Mouse (Mus musculus): ENCODE data around the gene Hist1h2an.

Hist1h2an gene

DNA sequence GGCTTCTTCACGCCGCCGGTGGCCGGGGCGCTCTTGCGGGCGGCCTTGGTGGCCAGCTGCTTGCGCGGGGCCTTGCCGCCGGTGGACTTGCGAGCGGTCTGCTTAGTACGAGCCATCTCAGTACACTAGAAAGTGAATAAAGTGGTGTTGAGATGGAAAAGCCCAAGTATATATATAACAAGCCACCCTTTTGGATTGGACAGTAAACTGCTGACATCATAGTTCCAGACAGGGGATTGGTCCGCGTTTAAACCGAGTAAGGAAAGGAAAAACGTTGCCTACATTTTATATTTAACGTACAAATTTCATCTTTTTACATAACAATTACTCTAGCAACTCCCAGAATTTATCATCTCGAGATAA, 3.8 kb downstream of the Hist1h2an start, which contains the start of gene Hist1h3i:
Hist1h3i (minus strand) TSS at position 116 of the 363 bp plus-strand sequence.
- DNase-seq (ENCODE audit: low read depth, low spot score) = peak; percentile 94

DNA sequence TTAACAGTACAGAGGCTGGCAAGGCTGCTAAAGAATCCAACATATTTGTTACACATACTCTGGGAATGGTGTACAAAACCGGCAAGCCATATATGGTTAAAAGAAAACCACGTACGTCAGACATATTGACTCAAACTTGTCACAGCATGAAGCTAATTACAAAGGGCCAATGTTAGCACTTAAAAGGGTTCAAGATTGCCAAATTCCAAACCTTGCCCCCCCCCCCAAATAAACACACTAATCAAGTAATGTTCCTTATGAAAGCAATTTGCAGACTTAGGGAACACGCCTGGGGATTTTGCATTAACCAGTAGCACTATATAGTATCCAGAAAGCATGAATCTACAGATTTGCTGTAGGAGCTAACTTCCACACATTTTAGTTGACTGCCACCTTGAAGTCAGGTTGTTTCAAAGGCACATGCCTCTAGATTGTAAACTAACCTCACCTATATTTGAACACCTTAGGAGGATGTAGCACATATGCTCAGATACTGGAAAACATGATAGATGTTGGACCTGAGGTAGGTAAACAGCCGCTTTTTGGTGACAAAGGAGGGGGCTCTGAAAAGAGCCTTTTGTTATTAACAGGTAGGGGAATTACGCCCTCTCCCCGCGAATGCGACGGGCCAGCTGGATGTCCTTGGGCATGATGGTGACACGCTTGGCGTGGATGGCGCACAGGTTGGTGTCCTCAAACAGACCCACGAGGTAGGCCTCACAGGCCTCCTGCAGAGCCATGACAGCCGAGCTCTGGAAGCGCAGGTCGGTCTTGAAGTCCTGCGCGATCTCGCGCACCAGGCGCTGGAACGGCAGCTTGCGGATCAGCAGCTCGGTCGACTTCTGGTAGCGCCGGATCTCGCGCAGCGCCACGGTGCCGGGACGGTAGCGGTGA, 4.4 kb downstream of the Hist1h2an start:
- DNase-seq (ENCODE audit: low read depth, low spot score) = peak; percentile 86

DNA sequence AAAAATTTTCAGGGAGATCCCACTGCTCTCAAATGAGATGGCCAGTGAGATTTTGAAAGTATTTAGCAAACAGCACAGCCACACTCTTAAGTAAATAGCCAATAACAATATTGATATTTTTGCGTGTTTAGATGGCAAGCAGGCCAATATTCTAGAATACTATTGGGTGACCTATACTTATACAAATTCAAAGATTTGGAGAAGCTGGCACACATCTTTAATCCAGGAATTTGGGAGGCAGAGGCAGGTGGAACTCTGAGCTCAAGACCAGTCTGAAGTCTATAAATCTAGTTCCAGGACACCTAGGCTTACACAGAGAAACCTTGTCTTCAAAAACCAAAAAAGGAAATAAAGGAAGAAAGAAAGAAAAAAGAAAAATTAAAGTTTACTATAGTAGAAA, 5.4 kb downstream of the Hist1h2an start:
- no peak for DNase-seq (ENCODE audit: low read depth, low spot score)

DNA sequence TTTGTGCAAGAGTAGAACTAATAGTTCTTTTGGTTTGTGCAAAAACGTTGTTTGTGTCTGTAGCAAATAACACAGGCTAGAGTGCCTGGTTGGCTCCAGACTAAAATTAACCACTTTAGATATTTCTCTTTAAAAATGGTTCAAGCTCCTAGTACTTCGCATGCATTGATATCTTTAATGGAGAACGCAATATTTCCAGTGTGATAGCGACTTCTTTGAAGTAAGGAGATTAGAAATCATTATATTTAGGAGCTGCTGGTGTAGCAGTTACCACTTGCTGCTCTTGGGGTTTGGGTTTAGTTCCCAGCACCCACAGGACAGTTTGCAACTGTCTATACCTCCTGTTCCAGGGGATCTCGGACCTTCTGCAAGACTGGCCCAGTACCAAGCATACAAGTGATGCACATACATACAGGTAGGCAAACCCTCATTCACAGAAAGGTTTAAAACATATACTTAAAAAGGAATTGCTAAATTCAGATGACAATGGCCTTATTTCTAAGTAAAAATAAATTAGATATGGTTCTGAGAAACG, 5.9 kb downstream of the Hist1h2an start:
- peak; percentile 44 for DNase-seq (ENCODE audit: low read depth, low spot score)

DNA sequence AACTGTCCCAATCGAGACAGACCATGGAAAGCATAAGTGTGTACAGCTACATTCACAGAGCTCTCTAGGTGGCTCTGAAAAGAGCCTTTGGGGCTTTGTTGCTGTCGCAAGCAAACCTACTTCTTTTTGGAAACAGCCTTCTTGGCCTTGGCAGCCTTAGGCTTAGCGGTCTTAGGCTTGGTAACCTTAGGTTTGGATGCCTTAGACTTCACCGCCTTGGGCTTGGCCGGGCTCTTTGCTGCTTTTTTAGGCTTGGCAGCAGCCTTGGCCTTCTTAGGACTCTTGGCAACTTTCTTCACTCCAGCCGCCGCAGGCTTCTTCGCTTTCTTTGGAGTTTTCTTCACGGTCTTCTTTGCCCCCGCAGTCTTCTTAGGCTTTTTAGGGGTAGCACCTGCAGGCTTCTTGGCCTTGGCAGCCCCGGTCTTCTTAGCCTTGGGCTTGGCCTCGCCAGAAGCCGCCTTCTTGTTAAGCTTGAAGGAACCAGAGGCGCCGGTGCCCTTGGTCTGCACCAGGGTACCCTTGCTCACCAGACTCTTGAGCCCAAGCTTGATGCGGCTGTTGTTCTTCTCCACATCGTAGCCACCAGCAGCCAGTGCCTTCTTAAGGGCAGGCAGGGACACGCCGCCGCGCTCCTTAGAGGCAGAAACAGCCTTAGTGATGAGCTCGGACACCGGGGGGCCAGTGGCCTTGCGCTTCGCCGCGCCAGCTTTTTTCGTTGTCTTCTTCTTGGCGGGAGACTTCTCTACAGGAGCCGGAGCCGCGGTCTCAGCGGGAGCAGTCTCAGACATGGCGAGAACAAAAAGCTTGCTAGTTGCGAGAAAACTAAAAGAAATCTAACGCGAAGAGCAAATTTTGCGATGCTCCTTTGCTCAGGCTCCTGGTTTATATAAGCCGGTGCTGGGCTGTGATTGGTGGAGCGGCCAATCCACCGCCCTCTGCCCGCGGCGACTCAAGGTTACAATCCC, 7.0 kb downstream of the Hist1h2an start, which contains the start of gene Hist1h1b:
Hist1h1b (minus strand) TSS at position 859 of the 965 bp plus-strand sequence.
- DNase-seq (ENCODE audit: low read depth, low spot score) = peak; percentile 91

DNA sequence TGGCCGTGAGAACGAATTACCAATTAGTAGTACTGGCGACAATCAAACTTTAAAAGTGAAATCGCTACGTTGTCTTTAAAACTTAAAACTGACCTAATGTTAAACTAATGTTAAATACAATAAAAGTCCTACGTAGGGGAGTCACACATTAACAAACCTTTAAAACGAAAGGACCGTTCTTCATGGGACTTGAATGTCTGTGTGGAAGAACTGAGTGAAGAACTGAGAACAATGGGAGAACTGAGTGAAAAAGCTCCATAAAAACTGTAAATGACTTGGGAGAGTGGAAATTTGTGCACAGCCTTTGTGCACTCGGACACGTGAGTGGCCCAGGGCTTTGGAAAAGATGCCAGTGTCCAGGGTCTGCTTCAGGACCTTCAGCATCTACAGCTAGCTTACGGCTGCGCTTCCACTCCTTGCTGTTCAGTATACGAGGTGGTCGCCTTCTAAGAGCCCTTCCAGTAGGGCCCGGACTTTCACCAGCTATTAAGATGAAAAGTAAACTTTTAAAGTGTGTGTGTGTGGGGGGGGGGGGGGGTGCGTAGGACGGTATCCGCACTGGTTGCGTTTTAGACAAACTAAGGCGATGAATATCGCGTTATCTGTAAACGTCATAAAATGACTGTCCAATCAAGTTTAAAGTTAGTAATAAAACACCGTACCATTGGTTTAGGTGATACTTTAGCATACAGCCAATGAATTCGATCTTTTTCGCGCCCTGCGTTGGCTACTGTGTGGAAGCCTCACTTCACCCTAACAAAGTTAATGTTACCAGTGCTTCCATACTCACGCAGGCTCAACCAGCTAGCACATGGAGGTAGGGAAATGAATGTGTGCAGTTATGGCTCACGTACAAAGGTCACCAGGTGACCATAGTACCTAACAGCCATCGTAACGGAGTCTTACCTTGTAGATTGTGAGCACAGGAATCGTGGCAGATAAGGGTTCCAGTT, 7.9 kb downstream of the Hist1h2an start:
- peak; percentile 94 for DNase-seq (ENCODE audit: low read depth, low spot score)

DNA sequence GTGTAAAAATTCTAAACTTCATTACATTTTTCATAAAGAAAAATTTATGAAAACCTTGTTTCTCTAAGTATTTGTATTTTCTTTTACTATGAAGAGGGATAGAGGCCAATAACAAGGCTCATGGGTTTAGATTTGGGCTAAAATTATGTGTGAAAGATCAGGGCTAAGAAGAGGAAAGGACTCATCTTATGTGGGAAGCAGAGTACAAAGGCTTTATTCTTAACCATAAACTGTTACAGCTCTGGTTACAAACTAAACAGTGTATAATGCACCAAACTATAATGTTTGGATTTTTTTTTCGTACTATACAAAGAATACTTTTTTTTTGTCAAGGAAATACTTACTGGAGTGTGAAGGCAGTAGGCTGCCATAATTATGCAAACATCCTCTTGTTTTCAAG, 31.3 kb downstream of the Hist1h2an start:
- no peak for DNase-seq (ENCODE audit: low read depth, low spot score)

DNA sequence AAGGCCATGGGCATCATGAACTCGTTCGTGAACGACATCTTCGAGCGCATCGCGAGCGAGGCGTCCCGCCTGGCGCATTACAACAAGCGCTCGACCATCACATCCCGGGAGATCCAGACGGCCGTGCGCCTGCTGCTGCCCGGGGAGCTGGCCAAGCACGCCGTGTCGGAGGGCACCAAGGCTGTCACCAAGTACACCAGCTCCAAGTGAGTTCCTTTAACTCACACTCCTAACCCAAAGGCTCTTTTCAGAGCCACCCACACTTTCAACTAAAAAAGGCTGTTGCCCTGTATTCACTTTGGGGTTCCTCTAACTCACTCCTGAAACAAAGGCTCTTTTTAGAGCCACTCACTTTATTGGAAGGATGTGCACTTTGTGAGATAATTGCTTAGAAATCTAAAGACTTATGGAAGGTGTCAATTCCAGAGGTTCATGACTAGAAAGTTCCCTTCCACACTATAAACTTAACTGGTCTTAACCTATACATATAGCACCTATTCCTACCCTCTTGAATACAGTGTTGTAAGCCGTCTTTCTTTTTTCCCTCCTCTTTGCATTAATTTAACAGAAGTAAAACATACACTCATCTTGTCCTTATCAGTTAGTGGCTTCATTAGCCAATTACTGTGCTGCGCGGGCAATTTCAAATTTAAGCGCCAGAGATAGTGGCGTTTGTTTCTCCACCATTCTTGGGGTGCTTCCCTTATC, 32.6 kb downstream of the Hist1h2an start:
- peak; percentile 76 for DNase-seq (ENCODE audit: low read depth, low spot score)

DNA sequence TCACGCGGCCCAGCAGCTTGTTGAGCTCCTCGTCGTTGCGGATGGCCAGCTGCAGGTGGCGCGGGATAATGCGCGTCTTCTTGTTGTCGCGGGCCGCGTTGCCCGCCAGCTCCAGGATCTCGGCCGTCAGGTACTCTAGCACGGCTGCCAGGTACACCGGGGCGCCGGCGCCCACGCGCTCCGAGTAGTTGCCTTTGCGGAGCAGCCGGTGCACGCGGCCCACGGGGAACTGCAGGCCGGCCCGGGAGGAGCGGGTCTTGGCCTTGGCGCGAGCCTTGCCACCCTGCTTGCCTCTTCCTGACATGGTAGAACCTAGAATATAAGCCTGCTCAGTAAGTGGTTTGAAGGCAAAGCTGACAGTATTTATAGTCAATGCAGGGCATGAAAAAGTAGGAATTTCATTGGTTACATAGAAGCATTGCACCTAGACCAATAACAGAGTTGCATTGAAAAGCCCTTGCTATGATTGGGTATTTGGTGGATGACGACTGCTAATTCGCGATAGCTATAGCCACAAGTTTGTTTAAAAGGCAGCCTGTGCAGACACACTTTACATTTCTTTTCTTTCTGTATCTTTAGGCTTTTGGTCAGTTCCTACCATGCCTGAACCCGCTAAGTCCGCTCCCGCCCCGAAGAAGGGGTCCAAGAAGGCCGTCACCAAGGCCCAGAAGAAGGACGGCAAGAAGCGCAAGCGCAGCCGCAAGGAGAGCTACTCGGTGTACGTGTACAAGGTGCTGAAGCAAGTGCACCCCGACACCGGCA, 33.3 kb downstream of the Hist1h2an start, which contains the start of the genes Hist1h2ak and Hist1h2bn:
Hist1h2ak (minus strand) TSS at position 304 of the 762 bp plus-strand sequence.
Hist1h2bn (plus strand) TSS at position 600 of the 762 bp plus-strand sequence.
- peak; percentile 99 for DNase-seq (ENCODE audit: low read depth, low spot score)

DNA sequence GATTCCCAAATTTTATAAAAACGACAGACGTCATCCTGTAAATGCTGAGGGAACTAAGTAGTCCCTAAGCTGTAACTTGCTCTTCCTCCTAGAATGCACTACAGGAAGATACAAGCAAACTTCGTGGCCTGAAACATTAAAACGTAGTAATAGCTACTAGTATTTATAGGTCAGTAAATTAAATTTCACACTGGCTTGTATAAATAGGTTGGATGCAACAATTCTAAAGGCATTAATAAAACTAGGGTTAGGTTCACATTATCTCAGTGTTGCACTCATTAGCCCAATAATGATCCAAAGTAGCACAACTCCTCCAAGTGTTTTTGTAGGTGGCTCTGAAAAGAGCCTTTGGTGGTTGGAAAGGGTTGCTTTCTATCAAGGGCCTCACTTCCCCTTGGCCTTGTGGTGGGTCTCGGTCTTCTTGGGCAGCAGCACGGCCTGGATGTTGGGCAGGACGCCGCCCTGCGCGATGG, 33.9 kb downstream of the Hist1h2an start:
- DNase-seq (ENCODE audit: low read depth, low spot score) = peak; percentile 60

DNA sequence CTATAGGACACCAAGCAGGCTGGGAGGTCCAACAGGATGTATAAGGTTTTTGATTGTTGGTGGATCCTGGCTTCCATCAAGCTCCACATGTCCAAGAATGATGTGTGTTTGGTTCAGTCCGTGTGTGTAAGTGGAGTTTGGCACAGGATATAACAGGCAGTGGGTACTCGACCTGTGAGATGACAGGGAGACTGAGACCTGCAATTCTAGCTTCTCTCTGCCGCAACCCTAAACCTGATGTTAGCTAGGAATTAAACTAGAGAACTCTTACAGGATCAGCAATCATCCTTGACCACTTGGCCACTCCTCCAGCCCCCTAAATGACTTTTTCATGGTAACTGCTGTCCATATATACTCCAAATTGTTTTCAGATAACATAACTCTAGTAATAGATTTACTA, 34.7 kb downstream of the Hist1h2an start:
- DNase-seq (ENCODE audit: low read depth, low spot score) = peak; percentile 60

DNA sequence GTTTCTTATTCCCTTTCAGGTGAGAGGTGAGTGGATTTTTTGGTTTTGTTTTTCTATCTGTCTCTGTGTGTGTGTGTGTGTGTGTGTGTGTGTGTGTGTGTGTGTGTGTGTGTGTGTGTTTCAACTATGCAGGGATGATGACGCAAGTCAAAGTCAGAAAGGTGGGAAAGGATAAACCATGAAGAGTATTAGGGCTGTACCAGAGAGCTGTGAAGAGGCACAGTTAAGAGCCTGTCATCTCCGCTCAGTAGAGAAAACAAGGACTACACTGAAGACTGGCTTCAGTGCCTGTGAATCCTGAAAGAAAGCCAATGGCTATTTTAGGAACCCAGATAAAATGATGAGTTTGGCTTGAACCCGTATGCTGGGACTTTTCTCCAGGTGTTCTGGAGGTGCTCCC, 35.2 kb downstream of the Hist1h2an start:
- DNase-seq (ENCODE audit: low read depth, low spot score) = peak; percentile 33

DNA sequence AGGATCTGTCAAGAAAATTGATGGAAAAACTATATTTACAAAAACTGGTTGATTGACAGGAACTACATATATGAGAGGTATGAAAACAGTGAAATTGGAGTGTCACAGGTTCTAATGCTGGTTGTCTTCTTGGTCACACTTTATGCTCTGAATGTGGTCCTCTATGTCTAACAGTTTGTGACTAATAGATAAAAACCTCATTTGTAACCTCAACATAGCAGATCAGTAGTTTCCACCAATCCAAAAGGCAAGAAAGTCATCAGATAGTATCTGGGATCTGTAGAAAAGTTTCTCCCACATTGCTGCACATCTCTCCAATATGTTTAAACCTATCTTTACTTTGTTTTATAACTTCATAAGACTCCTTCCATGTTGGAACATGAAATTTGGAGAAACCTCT, 35.6 kb downstream of the Hist1h2an start:
- no peak for DNase-seq (ENCODE audit: low read depth, low spot score)

DNA sequence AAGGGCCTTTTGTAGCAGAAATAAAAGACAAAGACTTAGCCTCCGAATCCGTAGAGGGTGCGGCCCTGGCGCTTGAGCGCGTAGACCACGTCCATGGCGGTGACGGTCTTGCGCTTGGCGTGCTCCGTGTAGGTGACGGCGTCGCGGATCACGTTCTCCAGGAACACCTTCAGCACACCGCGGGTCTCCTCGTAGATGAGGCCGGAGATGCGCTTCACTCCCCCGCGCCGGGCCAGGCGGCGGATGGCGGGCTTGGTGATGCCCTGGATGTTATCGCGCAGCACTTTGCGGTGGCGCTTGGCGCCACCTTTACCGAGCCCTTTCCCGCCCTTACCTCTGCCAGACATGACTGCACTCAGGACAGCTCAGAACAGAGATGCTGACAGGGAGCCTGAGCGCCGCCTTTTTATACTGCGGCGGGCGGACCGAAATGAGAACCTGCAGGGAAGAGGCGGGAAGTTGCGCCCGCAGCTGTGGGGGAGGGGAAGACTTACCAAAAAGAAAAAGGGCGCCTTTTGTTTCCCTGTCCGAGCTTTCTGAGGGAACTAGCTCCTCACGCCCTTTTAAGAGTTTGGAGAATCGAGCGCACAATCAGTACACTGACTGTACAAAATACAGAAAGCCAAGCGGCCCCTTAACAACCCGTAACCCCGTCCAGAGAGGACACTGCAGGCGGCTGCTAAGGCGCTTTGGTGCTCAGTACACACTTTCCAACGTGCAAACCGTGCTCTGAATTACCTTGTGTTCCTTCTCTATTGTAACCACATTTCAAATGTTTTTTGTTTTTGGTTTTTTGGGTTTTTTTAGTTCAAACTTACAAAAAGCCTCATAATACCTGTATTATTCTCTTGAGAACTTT, 36.6 kb downstream of the Hist1h2an start, which contains the start of gene Hist1h4k:
Hist1h4k (minus strand) TSS at position 347 of the 859 bp plus-strand sequence.
- peak; percentile 96 for DNase-seq (ENCODE audit: low read depth, low spot score)

DNA sequence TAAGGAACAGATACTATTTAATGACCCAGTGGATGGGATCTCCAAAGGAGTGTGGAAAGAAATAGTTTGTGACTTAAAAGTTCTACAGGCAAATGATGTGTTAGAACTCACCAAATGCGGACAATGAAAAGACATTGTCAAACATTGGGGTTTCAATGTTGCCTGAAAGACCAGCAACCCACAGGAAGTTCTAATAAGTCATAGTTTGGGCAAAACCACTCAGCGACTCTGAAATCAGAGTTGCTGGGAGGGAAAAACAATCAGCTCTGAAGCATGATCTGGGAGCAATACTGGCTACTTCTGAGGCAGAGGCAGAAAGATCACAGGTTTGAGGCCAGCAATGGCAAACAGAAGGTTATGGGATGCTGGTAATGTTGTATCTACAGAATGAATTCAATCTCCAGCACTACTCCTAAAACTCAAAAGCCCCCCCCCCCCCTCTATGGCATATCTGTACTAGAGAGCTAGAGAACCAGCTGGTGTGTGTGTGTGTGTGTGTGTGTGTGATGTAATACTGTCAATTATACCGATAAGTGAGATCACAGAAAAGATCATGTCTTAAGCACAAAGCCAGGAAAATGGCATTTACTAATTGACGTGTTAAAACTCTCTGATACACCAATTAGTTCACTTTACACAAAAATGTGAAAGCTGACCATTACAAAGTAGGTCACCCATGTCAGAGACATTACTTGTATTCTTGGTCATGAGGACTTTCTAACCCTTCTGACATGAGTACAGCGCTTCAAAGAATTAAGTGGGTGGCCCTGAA, 37.4 kb downstream of the Hist1h2an start:
- DNase-seq (ENCODE audit: low read depth, low spot score) = peak; percentile 71

DNA sequence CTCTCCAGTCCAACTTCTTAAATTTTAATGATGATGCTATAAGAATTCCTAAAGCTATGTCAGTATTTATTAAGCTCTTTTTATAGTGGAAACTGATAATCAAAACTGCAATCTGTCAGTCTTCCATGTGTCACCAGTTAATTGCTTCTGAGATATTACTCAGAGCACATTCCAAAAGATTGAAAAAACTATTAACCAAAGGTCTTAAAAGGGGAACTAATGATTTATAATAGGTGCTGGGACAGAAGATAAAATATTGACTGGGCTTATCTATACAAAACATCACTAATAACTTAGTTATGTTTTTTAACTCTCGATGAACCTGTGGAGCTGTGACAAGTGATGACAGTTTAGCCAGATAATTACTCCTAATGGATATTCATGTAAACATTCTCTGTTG, 42.0 kb downstream of the Hist1h2an start:
- DNase-seq (ENCODE audit: low read depth, low spot score) = no peak

Data from ES-CJ7 (cell line).